Mouse (Mus musculus) liver, adult 2 months (tissue): Measurements from ENCODE around the gene Gpx4.

Source experiments
- CTCF ChIP-seq: fragments of 200-500 bp; IDR thresholded peaks from 2 replicates; pipeline ENCODE4 v1.5.1; 2011; ENCODE audit warnings: low read depth, low read length, control low read depth
- POLR2A ChIP-seq: fragments of 200-500 bp; IDR thresholded peaks from 2 replicates; pipeline ENCODE4 v1.6.1; 2011; ENCODE audit warnings: low read length, control low read depth; ENCODE audit not compliant: insufficient read depth; ENCODE audit errors: extremely low read depth

DNA sequence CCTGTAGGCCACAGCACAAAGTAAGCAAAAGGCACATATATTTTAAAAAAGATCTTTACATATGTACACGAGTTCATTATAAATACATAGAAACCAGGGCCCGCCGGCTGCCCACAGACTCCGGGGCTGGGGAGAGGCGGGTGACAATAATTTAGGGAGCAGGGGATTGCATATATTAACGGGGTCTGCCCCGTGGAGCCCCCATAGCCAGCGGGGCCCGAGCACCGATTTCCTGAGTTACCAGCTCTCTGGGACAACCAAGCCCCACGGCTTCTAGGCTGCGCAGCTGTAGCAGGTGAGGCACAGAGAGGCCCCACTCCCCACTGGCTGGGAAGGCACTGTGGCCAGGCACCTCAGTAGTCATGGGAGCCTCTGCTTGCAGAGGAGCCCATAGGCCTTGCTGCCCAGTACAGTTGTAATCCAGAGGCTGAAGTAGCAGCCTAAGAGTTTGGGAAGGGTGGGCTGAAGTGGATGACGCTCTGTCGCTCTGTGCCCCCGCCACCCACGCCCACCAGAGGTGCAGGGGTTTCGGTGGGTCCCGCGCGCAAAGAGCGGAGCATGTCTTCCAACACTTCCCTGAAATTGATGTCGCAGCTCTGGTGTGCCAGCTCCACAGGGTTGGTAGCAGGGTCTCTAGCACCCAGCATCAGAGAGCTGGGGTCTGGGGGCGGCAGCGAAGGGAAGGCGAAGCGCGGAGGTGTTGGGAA, 10.2 kb downstream of the Gpx4 start:
- TF ChIP-seq POLR2A: 0 out of 2 replicates have a peak, but pooled peaks have one; percentile 17
- no peak for TF ChIP-seq CTCF
